Mouse (Mus musculus): ENCODE measurements at regions not wholly inside any gene's neighbourhood (a gene's known extent, or its start where the extent isn't known, plus 50 kb on each side); places are given as distances from the start of the nearest gene placed in this dataset.

DNA sequence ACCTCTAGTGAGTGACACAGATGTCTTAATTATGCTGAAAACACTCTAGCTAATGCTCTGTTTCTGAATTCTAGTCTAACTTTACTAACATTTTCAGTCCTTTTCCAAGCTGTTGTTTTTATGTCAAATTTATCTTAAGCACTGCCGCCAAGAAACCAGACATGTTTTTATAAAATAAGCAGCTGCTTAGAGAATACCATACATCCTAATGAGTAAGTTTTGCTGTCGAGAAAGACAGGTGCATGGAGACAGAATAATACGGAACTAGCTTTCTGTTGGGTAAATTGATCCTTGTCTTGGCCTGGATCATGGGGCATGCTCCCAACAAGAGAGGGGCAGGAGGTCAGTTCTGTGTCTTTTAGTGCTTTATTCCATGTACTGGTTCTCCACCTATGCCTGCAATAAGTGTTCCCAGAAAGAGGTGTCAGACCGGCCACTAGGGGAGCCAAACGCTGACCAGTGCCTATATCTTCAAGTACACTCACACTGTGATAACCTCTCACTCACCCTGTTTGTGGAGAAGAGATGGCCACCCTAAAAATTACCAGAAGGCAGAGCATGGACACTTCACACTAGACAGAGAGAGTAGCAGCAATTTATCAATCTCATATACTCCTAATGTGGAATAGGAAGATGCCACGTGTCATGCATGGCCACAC, 366.0 kb upstream of the 2610301B20Rik start:
- no peak for TF ChIP-seq POLR2A (IDR thresholded peaks at IDR 0.05; ENCODE audit: borderline replicate concordance, insufficient read depth, low read length)
- peak; percentile 14; the same call in 1 of the 2 replicates for TF ChIP-seq CTCF (IDR thresholded peaks at IDR 0.05; ENCODE audit: borderline replicate concordance, insufficient read depth, low read depth, low read length)

Data from cerebellum, adult 2 months (tissue).